Mouse (Mus musculus): ENCODE results near the gene Cyp4f39. TPM values are rescaled to one million over a fixed set of nuclear protein-coding genes. Genes with fewer than 3 reads are reported as not detected.
A peak's percentile ranks its signal among the peaks of the same experiment; 100 is the strongest.

Gene Cyp4f39
- polyA plus RNA-seq, 1 experiment from 2014 or later = 0.98 TPM

DNA sequence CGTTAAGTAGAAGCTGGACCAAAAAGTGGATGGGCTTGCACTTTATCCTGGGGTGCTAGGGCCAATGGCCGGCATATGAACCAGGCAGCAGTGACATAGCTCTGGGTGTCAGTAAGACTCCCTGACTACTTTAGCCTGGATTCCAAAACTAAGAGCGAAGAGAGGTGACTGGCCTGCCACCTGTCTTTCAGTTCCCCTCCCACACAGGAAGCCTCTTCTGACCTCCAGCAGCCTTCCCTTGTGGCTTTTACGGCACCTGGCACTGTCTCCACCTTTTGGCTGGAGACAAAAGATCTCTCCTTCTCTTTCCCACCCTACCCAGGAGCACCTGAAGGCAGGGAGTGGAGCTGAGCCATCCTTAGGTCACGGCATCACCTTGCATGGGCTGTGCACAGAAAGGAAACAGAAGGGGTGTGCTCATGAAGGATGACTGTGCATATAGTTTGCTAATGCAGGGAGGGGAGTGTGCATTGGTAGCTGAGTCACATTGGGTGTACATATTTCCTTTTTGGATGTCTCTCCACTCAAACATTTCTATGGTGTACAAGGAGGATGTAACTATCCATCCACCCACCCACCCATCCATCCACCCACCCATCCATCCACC is 22.5 kb downstream of the Cyp4f39 start:
- WGBS = 91% methylated on average over 5 of the region's 5 CpGs
- Histone ChIP-seq H3K4me2 (ENCODE audit: low read depth, low read length) (no peak overlapping the region), H3K4me3 (ENCODE audit: low read depth, low read length) (no peak overlapping the region), H3K9me3 (replicated peaks; ENCODE audit: control insufficient read depth, low read length) (no peaks in the 10 kb centered on the region), H3K27me3 (ENCODE audit: control insufficient read depth, insufficient read depth, low read length) (no peaks in the 10 kb centered on the region), H3K36me3 (replicated peaks; ENCODE audit: control insufficient read depth, insufficient read depth, low read depth, low read length) (no peaks in the 10 kb centered on the region), H3K9ac (replicated peaks; ENCODE audit: low read length) (no peak overlapping the region), H3K4me1 (ENCODE audit: control insufficient read depth, insufficient read depth, low read length) (no peaks in the 10 kb centered on the region), H3K27ac (replicated peaks; ENCODE audit: low read depth, low read length) (no peak overlapping the region)
- no peak for ATAC-seq (replicated peaks; ENCODE audit: insufficient number of reproducible peaks, low FRiP score, low TSS enrichment, low read depth)
- DNase-seq (ENCODE audit: low spot score) = no peak

DNA sequence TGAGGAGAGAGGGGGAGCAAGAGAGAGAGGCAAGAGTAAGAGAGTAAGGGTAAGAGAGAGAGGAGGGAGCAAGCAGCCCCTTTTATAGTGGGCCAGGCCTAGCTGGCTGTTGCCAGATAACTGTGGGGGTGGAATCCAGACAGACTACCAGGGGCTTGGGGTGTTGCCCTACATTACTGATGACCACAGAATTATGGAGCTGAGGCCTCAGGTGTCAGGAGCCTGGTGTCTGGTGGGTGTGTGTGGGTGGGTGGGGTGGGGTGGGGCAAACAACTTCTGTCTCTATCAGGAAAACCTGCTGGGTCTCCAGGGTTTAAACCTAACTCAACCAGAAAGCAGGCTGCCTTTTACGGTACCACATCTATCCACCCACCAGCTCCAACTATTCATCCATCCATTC is 24.7 kb downstream of the Cyp4f39 start:
- no peak overlapping the region for H3K27ac ChIP-seq (replicated peaks; ENCODE audit: low read depth, low read length)
- H3K4me2 ChIP-seq (ENCODE audit: low read depth, low read length) = no peak overlapping the region
- H3K36me3 ChIP-seq (replicated peaks; ENCODE audit: control insufficient read depth, insufficient read depth, low read depth, low read length) = no peaks in the 10 kb centered on the region
- no peak overlapping the region for H3K9ac ChIP-seq (replicated peaks; ENCODE audit: low read length)
- DNase-seq (ENCODE audit: low spot score) = no peak
- ATAC-seq (replicated peaks; ENCODE audit: insufficient number of reproducible peaks, low FRiP score, low TSS enrichment, low read depth) = no peak
- no peak overlapping the region for H3K4me3 ChIP-seq (ENCODE audit: low read depth, low read length)
- WGBS = 94% methylated on average over 1 of the region's 1 CpGs
- no peaks in the 10 kb centered on the region for H3K9me3 ChIP-seq (replicated peaks; ENCODE audit: control insufficient read depth, low read length)
- no peaks in the 10 kb centered on the region for H3K4me1 ChIP-seq (ENCODE audit: control insufficient read depth, insufficient read depth, low read length)
- H3K27me3 ChIP-seq (ENCODE audit: control insufficient read depth, insufficient read depth, low read length) = no peaks in the 10 kb centered on the region

DNA sequence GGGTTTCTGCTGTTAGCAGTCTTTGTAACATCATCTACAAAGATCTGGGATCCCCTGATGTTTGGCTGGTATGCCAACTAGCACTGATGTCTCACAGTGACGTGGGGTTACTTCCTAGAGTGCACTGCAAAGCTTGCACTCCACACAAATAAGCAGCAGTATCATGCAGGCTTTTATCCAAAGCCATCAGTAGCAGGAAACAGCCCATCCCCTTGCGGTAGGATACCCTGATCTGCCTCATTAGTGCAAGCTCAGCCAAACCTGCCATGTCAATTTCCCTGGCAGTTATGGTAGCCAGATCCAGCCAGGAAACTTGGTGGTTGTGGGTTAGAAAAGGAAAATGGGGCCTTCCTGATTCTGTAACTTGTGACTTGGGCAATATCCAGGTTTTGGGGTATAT is 26.2 kb downstream of the Cyp4f39 start:
- 71% methylated on average over 2 of the region's 2 CpGs for WGBS
- Histone ChIP-seq H3K4me1 (ENCODE audit: control insufficient read depth, insufficient read depth, low read length) (no peaks in the 10 kb centered on the region), H3K36me3 (replicated peaks; ENCODE audit: control insufficient read depth, insufficient read depth, low read depth, low read length) (no peaks in the 10 kb centered on the region), H3K27me3 (ENCODE audit: control insufficient read depth, insufficient read depth, low read length) (no peaks in the 10 kb centered on the region), H3K9ac (replicated peaks; ENCODE audit: low read length) (no peak overlapping the region), H3K27ac (replicated peaks; ENCODE audit: low read depth, low read length) (no peak overlapping the region), H3K4me3 (ENCODE audit: low read depth, low read length) (no peak overlapping the region), H3K4me2 (ENCODE audit: low read depth, low read length) (no peak overlapping the region), H3K9me3 (replicated peaks; ENCODE audit: control insufficient read depth, low read length) (no peaks in the 10 kb centered on the region)
- ATAC-seq (replicated peaks; ENCODE audit: insufficient number of reproducible peaks, low FRiP score, low TSS enrichment, low read depth) (no peak), DNase-seq (ENCODE audit: low spot score) (no peak)

DNA sequence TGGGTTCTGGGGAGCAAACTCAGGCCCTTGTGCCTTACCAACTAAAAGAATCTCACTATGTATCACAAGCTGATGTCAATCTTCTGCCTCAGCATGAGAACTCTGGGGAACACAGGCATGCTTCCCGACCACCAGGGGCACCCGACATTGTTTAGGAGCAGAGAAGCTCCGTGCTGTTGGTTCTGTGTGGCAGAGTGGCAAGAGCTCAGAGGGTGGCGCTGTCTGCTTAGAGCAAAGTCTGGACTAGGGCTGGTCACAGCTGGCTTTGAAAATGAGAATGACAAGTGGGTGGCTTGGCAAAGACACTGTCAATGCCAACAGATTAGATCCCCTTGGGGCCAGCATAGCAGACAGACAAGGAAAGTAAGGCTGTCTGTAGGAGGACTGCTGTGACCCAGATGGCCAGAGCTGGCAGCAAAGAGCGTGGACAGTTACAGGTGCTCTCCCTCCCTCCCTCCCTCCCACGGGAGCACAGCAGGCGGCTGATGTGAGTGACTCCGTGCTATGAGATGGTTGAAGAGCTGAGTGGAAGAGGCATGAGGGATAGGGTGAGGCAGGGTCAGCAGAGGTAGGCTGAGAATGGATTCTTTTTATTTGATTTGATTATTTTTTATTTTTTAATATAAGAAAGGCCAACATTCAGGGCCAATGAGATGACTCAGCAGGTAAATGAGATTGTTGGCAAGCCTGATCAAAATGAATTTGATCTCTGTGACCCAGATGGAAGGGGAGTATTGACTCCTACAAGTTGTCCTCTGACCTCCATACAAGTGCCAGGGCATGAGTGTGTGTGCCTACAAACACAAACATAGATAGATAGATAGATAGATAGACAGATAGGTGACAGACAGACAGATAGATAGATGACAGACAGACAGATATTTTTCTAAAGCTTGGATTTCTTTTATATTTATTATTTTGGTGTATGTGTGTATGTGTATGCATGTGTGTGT is 27.3 kb downstream of the Cyp4f39 start:
- H3K9me3 ChIP-seq (replicated peaks; ENCODE audit: control insufficient read depth, low read length) = no peaks in the 10 kb centered on the region
- no peak overlapping the region for H3K9ac ChIP-seq (replicated peaks; ENCODE audit: low read length)
- ATAC-seq (replicated peaks; ENCODE audit: insufficient number of reproducible peaks, low FRiP score, low TSS enrichment, low read depth) = no peak
- H3K27ac ChIP-seq (replicated peaks; ENCODE audit: low read depth, low read length) = no peak overlapping the region
- no peaks in the 10 kb centered on the region for H3K4me1 ChIP-seq (ENCODE audit: control insufficient read depth, insufficient read depth, low read length)
- H3K36me3 ChIP-seq (replicated peaks; ENCODE audit: control insufficient read depth, insufficient read depth, low read depth, low read length) = no peaks in the 10 kb centered on the region
- WGBS = 11% methylated on average over 8 of the region's 8 CpGs
- no peaks in the 10 kb centered on the region for H3K27me3 ChIP-seq (ENCODE audit: control insufficient read depth, insufficient read depth, low read length)
- DNase-seq (ENCODE audit: low spot score) = peak; percentile 17
- H3K4me2 ChIP-seq (ENCODE audit: low read depth, low read length) = no peak overlapping the region
- H3K4me3 ChIP-seq (ENCODE audit: low read depth, low read length) = no peak overlapping the region

DNA sequence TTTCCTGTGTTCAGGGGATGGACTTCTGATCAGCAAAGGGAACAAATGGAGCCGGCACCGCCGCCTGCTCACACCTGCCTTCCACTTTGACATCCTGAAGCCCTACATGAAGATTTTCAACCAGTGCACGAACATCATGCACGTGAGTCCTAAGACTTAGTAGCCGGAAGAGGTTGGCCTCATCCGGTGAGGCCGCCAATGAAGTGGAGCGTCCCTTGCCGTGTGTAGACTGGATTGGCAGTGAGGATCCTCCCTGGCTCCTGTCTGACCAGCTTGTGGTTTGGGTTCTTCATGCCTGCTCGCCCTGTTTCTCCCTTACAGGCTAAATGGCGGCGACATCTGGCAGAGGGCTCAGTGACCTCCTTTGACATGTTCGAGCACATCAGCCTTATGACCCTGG is 29.2 kb downstream of the Cyp4f39 start:
- no peak for DNase-seq (ENCODE audit: low spot score)

DNA sequence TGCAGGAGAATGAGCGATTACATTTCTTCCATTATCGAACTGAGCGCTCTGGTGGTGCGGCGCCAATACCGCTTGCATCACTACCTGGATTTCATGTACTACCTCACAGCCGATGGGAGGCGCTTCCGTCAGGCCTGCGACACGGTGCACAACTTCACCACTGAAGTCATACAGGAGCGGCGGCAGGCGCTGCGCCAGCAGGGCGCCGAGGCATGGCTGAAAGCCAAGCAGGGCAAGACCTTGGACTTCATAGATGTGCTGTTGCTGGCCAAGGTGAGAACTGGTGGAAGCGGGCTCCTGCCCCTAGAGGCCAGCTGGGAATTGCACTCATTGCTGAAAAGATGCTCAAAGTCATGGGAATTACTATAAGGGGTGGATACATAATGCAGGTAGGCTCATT is 30.7 kb downstream of the Cyp4f39 start:
- Histone ChIP-seq H3K4me3 (ENCODE audit: low read depth, low read length) (no peak overlapping the region), H3K27me3 (ENCODE audit: control insufficient read depth, insufficient read depth, low read length) (no peaks in the 10 kb centered on the region), H3K4me2 (ENCODE audit: low read depth, low read length) (peak overlapping the region; percentile 29; the same call in 1 of the 2 replicates), H3K4me1 (ENCODE audit: control insufficient read depth, insufficient read depth, low read length) (no peaks in the 10 kb centered on the region), H3K27ac (replicated peaks; ENCODE audit: low read depth, low read length) (no peak overlapping the region), H3K9me3 (replicated peaks; ENCODE audit: control insufficient read depth, low read length) (no peaks in the 10 kb centered on the region), H3K36me3 (replicated peaks; ENCODE audit: control insufficient read depth, insufficient read depth, low read depth, low read length) (no peaks in the 10 kb centered on the region), H3K9ac (replicated peaks; ENCODE audit: low read length) (no peak overlapping the region)
- 27% methylated on average over 18 of the region's 18 CpGs for WGBS
- ATAC-seq (replicated peaks; ENCODE audit: insufficient number of reproducible peaks, low FRiP score, low TSS enrichment, low read depth) = 0 out of 2 replicates have a peak, but pooled peaks have one; percentile 48
- peak; percentile 76 for DNase-seq (ENCODE audit: low spot score)

More for the DNA sequence above, 29.2 kb downstream of the Cyp4f39 start:
- 81% methylated on average over 14 of the region's 14 CpGs for WGBS
- Histone ChIP-seq H3K27me3 (ENCODE audit: control insufficient read depth, insufficient read depth, low read length) (no peaks in the 10 kb centered on the region), H3K4me1 (ENCODE audit: control insufficient read depth, insufficient read depth, low read length) (no peaks in the 10 kb centered on the region), H3K4me2 (ENCODE audit: low read depth, low read length) (no peak overlapping the region), H3K9me3 (replicated peaks; ENCODE audit: control insufficient read depth, low read length) (no peaks in the 10 kb centered on the region), H3K36me3 (replicated peaks; ENCODE audit: control insufficient read depth, insufficient read depth, low read depth, low read length) (no peaks in the 10 kb centered on the region), H3K4me3 (ENCODE audit: low read depth, low read length) (no peak overlapping the region), H3K27ac (replicated peaks; ENCODE audit: low read depth, low read length) (no peak overlapping the region), H3K9ac (replicated peaks; ENCODE audit: low read length) (no peak overlapping the region)
- ATAC-seq (replicated peaks; ENCODE audit: insufficient number of reproducible peaks, low FRiP score, low TSS enrichment, low read depth) = no peak

DNA sequence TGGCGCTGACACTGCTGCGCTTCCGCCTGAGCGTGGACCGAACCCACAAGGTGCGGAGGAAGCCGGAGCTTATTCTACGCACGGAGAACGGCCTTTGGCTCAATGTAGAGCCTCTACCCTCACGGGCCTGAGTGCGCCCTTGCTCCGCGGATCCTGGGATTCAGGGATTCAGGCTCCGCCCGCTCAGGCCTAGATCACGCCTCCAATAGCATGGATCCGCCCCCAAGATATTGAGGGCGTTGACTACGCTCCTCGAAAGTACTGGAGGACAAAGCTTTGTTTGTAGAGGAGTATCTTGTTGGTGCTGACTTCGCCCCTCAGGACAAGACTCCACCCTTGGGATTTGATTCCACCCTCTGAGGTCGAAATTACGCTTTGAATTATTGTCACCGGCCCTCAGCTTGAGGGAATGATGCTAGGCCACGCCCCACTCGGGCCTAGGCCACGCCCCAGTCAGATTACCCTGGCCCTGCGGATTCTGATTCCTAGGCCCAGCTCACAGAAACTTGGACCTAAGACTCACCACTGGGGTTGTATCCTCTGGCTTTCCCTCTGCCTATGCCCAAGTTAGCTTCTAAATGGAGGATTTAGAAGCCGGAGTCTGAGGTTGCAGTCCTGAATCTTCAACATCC is 39.9 kb downstream of the Cyp4f39 start:
- H3K36me3 ChIP-seq (replicated peaks; ENCODE audit: control insufficient read depth, insufficient read depth, low read depth, low read length) = no peaks in the 10 kb centered on the region
- 4% methylated on average over 30 of the region's 30 CpGs for WGBS
- ATAC-seq (replicated peaks; ENCODE audit: insufficient number of reproducible peaks, low FRiP score, low TSS enrichment, low read depth) (peak; percentile 74; the same call in 1 of the 2 replicates), DNase-seq (ENCODE audit: low spot score) (peak; percentile 65)
- no peak overlapping the region for H3K27ac ChIP-seq (replicated peaks; ENCODE audit: low read depth, low read length)
- peak overlapping the region; percentile 24 for H3K4me2 ChIP-seq (ENCODE audit: low read depth, low read length)
- no peak overlapping the region for H3K9ac ChIP-seq (replicated peaks; ENCODE audit: low read length)
- no peaks in the 10 kb centered on the region; the same call in 1 of the 2 replicates for H3K27me3 ChIP-seq (ENCODE audit: control insufficient read depth, insufficient read depth, low read length)
- H3K4me1 ChIP-seq (ENCODE audit: control insufficient read depth, insufficient read depth, low read length) = no peaks in the 10 kb centered on the region
- peak overlapping the region; percentile 7 for H3K4me3 ChIP-seq (ENCODE audit: low read depth, low read length)
- no peaks in the 10 kb centered on the region for H3K9me3 ChIP-seq (replicated peaks; ENCODE audit: control insufficient read depth, low read length)

Measured in embryonic facial prominence, embryonic 11.5 days (tissue).